Mouse (Mus musculus): ENCODE data around the gene Zmiz1.

Gene Zmiz1

DNA sequence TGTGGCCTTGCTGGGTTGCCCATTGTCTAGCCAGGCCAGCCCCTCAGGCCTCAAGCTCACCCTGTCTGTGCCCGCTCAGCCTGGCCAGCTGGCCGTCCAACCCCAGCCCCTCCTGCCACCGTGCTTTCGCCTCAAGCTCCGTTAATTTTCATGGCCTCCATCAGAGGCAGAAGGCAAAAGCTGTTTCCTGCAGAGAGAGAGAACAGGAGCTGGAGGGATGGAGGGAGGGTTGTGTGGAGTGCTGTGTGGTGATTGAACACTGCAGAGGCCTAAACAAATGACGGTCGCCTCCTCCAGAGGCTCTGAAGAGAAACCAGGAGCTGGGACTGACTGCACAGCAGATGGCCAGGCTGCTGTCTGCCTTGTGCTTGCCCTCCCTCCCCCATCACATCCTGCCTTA lies 164.7 kb downstream of the Zmiz1 start:
- DNase-seq, result no peak

DNA sequence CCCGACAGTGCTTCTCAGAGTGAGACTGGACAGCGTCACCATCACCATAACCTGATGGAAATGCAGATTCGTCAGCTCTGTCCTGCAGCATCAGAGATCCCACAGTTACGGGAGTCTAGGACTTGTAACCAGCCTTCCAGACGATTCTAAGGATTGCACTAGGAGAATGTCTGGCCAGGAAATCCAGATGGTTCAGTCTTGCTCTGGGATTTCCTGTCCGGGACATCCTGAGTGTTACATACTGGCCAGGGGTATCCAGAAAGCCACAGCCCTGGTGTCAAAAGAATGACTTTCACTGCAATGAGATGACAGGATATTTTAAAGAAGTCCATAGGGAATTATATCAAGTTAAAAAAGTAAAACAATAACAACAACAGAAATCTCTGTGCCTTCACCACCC lies 165.7 kb downstream of the Zmiz1 start:
- DNase-seq, result peak; percentile 91

DNA sequence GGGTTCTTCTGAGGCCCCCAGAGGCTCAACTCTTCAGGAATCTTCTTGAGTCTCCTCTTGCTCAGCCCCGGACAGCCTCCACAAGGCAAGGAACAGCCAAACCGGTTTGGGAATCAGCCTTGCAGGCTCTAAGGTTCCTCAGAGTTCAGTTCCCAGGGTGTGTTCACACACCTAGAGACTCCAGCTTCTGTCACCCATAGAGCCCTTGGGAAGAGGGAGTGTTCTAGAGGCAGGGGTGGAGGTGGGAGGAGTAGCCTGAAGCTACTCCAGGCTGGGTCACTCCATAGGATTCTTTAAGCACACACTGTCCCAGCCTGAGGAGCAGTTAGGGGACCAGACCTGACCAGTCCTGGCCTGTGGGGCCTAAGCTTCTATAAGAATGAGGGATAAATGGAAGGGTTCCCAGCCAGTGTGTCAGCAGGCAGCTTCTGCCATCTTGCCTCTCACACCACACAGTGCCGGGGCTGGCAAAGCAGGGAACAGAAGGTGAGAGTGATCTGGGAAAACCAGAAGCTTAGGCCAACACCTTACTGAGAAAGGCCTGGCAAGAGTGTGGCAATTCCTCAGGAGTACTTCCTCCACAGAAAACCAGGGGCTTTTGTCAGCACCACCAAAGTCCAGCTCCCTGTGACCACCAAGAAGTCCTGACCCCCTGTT lies 168.7 kb downstream of the Zmiz1 start:
- no peak for DNase-seq

DNA sequence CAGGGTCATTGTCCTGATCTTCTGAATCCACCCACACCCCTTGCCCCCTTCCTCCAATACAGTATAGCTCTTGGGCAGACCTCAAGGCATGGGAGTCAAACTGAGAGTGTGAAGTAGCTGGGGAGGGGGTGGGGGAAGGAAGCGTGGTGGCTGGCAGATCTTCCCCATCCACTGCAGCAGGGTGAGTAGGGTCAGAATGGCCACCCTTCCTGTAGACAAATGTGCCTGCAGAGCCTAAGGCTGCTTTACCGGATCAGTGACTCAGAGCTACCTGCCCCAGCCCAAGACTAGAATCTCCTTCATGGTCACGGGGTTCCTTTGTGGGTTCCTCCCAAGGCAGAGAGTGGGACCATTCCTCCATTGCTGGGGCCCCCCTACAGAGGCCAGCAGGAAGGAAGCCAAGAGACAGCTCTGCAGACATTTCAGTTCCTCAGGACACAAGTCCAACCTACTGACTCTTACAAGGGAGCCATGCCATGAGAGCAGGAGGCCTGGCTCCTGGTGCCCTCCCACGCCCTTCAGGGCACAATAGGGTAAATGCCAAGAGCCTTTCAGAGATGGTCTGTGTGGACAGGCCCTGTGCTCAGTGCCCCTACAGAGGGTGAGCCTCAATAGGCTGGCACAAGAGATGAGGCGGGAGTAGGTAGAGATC lies 169.6 kb downstream of the Zmiz1 start:
- DNase-seq, result peak; percentile 94

DNA sequence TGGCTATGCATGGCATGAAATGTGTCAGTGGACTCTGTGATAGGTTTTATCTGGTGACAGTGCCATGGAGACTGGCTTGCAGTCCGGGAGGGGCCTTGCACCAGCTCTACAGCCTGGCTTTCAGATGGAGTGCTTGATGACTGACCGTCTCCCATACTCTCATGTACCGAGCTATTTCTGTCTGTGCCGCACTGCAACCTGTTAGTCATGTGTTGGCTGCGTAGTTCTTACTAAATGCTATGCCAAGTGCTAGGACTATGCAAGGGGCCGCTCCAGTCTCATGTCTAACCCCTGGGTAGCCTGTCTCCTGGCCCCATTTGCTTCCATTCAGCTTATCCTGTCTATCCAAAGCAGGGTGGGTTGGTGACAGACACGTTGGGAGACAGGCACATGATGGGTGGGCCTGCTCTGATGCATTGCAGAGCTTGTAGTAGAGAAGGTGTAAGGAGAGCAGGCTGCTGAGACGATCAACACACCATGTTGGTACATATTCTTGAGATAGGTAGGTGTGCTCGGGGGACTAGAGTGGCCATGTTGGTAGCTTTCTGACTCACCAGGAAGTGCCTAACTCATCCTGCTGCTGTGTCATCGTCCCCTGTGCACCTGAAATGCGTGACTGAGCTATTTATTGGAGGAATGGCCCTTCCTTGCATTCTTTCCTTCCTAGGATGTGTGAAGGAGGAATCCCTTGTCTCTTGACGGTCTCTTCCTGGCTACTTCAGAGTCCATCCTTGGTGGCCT lies 171.1 kb downstream of the Zmiz1 start:
- DNase-seq, result peak; percentile 98

DNA sequence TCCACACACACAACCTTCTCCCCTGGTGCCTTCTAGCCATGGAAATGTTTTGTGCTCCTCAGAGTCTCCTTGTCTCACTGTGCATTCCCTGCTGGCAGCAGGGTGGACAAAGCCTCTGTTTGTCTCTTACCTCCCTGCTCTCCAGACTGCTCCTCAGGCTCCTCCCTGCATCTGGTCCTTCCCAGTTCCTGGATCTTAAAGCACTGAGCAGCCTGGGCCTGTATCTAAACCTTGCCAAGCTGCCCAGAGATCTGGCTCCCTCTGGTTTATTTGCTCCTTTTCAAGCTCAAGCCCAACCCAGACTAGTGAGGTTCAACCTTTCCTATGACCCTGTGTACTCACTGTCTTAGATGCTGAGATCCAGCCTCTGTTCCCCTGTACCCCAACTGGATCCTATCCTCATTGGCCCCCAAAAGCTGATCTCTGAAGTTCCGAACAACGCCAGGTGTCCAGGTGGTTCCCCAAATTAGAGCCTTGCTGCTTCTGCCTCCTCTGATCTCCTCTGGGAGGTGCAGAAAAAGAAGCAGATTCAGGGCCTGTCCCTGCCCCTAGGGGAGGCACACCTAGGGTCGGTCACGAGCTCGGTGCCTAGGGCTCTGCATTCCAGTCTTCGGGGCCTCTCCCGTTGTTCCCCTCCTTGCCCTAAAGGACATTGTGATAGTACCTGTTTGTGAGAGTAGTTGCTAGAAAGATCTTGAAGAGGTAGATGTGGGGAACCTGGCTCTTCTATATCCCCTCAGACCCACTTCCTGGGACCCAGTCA lies 171.8 kb downstream of the Zmiz1 start:
- DNase-seq, result no peak

DNA sequence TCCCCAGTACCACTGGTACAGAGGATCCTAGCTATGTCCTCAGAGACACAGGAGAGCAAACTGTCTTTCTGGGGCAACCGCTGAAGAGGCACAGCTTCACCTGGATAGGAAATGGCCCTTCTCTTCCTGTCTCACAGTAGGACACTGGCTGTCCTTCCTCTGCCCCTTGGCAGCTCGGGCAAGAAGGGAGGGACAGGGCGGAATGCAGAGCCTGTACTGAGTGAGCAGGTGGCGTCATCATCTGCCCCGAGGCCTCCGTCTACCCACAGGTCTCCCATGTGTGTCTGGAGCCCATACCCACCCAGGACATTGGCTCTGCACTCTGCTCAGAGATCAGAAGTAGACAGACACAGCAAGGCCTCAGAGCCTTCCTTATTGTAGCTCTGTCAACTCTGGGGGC lies 172.5 kb downstream of the Zmiz1 start:
- DNase-seq, result no peak

DNA sequence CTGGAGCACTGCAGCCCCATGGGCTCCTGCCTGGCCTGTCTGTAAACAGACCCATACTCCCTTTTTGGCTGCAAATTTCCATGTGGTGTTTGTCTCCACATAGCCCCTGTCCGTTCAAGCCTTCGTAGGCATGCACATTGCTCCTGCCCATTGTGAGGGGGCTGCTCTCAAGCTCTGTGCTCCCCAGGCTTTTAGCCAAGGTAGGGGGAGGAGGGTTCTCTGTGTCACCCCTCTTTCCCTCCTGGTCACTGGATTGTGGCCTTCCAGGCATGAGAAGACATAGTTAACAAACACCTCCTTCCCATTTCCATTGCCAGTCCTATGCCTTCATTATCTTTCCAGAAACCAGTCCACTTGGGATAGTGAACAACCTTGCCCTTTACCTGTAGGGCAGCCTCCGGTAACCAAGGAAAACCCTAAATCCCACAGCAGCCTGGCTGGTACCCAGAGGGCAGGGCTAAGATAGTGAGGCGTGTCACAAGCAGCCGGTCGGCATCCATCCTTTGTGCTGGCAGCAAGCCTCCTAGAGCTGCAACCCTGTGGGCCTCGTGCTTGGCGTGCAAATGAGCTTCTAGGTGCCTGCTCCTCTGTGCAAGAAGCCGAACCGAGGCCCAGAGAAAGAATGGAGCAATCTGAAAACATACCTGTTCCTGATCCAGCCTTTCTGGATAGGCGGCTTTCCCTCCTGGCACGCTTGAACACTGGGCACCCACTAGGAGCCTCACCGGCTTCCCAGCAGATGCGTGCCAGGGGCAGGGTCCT lies 174.7 kb downstream of the Zmiz1 start:
- peak; percentile 96 for DNase-seq

DNA sequence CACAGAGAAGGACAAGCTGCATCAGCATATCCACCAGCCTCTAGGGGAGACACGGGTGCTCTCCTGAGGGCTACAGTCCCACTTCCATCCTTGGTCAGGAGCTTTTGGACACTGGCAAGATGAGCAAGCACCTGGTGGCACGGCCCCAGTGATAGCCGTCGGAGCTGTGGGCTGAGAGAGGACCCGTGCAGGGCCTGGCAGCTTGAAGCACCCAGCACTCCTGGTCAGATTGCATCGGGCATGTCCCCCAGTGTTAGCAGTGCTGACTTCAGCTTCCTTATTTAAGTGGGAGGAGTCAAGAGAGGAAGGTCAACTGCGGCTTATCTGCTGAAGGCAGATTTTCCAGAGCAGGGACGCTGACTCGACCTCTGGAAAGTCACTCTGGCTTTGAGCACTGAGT lies 175.3 kb downstream of the Zmiz1 start:
- DNase-seq, result peak; percentile 97

DNA sequence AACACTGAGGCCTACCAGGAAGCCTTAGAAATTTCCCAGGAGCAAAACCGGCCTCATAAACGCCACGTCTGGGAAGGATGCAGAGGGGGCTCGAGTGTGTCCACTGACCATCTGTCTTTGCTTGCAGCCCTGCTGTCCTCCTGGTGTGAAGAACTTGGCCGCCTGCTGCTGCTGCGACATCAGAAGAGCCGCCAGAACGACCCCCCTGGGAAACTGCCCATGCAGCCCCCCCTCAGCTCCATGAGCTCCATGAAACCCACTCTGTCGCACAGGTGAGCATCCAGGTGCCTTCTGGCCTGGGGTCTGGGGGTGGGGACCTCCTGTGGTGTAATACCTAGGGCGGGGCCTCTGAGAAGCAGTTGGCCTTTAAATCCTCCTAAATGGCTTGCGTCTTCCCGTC lies 176.8 kb downstream of the Zmiz1 start:
- DNase-seq, result no peak

DNA sequence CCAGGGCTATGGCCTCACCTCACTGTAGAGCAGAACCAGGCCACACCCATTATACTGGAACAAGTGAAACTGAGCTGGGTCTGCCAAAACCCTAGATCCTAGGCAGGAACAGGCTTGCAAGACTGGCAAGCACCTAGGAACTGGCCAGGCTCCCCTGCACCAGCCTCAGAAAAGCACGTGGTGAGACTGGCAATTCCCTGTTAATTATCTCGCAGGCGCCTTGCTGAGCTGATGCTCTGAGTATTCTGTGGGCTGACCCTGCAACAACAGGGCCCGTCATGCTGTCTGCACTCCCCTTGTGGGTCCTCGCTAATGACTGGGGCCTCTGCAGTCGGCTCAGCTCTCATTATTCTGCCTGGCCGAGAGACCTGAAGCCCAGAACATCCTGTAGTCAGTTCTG lies 177.3 kb downstream of the Zmiz1 start:
- DNase-seq, result peak; percentile 97

DNA sequence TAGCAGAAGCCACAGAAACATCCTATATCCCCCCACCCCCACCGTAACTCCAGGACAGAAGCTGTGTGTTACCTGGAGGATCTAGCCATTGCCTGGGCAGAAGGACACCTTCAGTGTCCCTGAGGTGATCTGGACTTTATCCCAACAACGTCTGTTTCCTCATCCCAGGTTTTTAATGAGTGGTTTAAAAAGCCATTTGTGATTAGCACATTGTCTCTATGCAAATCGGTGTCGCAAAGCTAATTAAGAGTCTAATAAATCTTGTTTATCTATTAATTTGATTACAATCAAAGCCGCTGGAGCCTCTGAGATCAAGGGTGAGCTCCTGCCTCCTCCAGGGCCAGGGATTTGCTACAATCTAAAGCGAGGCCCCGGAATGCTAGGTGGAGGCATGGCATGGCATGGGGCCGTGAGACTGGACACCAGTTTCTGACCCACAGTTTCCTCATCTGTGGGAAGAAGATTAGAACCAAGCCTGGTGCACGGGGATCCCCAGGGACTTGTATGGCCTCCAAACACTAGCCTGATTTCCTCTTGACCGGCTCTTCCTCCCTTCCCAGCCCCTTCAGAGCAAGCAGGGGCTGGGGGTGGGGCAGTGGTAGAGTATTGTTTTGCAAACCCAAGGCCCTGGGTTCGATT lies 180.3 kb downstream of the Zmiz1 start:
- DNase-seq, result peak; percentile 92

DNA sequence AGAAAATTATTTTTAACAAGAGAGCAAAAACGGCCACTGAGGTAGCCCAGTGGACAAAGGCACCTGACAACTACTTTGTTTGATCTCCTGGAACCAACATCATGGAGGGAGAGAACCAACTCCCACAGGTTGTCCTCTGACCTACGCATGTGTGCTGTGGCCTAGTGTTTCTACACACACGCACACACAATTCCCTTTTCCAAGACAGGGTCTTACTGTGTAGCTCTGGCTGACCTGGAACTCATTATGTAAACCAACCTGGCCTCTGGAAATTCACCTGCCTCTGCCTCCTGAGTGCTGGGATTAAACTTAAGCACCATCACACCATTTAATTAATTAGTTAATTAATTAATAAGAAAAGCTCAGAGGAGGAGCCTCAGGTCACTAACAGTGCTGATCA lies 181.0 kb downstream of the Zmiz1 start:
- DNase-seq, result no peak

DNA sequence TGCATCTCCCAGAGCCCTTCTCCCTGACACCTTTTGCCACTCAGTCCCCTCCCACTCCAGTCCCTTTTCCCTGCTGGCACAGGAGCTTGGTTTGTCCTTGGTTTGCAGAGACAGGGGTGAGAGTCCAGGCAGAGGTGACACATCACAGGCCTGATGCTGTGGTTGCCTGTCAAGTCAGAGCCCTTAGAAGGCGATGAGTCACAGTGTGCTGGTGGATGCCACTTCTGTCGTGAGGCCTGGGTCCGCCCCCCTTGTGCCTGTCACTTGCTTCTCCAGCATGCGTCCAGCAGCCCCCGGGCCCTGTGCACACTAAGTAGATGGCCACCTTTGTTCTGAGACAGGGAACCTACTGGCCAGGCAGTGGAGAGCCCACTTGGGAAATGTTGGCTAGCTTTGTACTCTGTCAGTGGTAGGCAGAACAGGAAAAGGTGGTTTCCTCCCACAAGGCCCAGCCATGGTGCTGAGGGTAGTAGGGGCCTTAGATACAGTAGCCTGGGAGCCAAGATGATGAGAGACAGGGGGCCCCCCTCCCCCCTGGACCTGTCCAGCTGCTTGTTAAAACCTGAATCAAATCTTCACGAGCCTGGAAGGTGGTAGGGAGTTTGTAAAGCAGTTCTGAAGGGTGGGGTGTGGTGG lies 181.6 kb downstream of the Zmiz1 start:
- peak; percentile 96 for DNase-seq

DNA sequence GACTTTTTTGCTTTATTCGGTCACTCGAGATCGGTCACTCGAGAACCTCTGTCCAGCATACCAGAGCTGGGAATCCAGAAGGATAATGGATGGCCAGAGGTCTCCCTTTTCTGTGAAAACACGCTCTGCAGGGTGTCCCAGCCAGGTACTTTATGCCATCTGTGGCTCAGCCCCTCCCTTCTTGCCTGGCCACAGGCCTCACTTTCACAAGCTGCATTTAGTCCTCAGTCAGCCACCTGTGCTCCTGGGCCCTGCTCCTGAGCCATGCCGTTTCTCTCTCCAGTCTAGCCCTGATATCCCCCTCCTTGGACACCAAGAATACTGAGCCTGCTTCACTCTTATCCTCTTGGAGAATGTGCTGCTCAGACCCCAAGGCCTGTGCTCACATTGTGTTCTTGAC lies 182.1 kb downstream of the Zmiz1 start:
- no peak for DNase-seq

DNA sequence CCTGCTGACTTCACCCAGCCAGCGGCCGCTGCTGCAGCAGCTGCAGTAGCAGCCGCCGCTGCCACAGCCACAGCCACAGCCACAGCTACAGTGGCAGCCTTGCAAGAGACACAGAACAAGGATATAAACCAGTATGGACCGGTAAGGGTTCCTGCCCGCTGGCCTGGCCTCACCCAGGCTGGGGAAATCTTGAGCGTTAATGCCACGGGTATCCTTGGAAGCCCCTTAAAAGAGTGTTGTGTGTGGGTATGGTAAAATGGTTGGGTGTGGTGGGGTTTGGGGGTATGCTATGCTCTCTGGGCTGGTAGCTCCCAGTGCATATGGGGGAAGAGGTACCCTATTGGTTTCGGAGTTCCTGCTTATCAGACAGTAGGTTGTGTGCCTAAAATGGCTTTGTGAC lies 186.7 kb downstream of the Zmiz1 start:
- DNase-seq, result peak; percentile 93

DNA sequence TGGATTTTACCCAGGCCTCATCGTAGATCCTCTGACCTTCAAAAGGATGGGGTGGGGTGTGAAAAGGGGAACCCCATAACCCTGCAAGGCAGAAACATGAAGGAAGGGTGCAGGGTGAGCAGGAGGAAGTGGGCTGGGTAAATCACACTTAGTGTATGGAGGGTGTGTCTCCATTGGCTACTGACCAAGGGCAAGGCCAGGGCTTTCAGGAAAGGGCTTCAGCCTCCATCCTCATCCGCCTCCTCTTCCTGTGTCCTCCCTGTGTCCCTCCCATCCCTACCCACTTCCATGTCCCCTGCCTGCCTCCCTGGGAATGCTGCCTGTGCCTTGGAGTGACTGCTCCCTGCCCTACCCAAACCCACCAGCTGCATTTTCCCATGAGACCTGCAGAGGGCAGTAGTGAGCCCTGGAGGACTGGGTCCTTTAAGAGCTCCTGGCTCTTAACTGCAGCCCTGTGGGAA lies 187.2 kb downstream of the Zmiz1 start:
- DNase-seq, result peak; percentile 99

DNA sequence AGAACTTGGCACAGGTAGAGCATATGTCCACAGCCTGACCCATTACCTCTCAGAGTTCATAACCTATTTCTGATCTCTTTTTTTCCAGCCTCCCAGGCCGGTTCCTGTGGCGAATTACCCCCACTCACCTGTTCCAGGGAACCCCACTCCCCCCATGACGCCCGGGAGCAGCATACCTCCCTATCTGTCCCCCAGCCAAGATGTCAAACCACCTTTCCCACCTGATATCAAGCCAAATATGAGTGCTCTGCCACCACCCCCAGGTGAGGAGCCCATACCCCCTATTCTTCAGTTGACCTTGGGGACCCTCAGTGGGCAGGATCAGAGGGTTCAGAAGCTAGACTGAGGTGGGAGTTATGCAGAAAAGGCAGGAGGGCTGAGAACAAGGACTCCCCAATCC lies 192.1 kb downstream of the Zmiz1 start:
- peak; percentile 90 for DNase-seq

DNA sequence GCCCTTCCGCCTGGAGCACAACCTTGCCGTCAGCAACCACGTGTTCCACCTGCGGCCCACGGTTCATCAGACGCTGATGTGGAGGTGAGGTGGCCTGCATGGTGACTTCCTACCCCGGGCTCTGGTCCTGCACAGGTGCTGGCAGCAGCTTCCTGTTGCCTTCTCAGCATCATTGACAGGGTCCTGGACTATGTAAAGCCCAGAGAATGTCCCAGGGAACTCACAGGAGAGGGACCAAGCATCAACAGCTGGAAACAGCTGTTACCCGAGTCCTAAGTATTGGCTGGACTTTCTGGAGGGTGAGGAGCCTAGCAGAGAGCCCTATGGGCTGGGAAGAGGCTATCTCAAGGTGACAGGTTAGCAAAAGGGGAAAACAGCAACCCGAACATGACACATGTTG lies 192.9 kb downstream of the Zmiz1 start:
- DNase-seq, result peak; percentile 91

DNA sequence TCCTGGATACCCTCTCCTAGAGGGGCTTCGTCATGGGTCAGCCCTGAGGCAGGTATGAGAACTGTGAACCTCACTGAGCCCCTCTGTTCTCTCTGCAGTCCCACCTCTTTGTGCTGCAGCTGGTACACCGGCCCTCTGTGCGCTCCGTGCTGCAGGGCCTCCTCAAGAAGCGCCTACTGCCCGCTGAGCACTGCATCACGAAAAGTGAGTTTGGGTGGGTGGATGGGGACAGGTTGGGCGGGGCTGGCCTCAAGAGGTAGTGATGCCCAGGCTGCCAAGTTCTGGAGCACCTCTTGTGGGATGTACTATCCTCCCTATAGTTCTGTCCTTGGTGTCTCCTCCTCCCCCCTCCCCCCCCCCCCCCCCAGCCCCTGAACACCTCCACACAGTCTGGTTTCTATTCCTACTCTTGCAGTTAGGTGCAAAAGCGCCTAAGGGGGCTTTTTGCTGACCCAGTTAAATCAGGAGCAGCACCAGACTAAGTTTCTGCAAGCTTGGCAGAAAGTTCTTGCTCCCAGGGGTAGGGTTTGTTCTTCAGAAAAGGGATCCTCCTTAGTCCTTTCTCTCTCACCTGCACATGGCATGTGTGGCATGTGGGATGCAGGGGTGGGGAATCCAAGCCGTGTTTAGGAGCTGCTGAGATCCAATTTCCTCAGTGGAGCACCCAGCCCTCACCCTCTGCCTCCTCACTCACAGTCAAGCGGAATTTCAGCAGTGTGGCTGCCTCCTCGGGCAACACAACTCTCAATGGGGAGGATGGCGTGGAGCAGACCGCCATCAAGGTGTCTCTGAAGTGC lies 195.6 kb downstream of the Zmiz1 start:
- DNase-seq, result no peak

DNA sequence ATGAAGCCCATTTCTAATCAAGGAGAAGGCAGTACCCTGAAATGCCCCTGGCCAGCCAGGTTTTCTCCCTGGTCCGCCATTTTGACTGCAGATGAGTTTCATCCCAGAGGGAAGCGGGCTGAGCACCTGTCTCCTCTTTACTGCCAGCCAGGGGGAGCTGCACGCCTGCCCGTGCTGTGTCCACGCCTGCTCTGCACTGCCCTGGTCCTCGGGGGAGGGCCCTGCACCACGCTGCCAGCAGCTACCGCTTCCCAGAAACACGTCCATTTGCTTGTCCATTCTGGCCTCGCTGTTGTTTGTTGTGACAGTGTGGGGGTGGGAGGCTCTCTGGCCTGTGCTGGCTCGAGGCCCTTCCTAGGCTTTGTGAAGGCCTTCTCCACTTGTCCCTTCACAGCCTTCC lies 201.7 kb downstream of the Zmiz1 start:
- peak; percentile 94 for DNase-seq
